Mouse (Mus musculus): ENCODE measurements at regions not wholly inside any gene's neighbourhood (a gene's known extent, or its start where the extent isn't known, plus 50 kb on each side); places are given as distances from the start of the nearest gene placed in this dataset.

DNA sequence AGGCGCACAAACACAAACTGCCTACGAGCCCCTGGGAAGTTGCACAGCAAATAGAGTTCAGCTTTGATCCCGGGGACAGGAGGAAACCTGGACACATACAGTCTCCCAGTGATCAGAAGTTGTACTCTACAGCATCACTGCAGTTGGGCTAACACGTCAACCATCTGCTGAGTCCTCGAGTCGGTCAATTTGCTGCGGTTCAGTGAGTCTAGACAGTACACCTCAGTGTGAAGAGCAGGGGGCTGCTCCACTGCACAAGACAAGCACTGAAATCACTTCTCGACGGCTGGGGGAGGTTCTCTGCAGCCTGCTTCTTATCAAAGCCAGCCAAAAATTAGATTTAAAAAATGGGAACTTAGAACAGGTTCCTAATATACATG is 78.4 kb upstream of the Aco1 start:
- TF ChIP-seq CTCF (IDR thresholded peaks at IDR 0.05; ENCODE audit: low read depth, low read length) (no peak), POLR2A (IDR thresholded peaks at IDR 0.05; ENCODE audit: insufficient read depth, low read length) (no peak)

Data from ES-Bruce4 (cell line).